Mouse (Mus musculus): ENCODE data around the gene Fancf.

Gene Fancf

DNA sequence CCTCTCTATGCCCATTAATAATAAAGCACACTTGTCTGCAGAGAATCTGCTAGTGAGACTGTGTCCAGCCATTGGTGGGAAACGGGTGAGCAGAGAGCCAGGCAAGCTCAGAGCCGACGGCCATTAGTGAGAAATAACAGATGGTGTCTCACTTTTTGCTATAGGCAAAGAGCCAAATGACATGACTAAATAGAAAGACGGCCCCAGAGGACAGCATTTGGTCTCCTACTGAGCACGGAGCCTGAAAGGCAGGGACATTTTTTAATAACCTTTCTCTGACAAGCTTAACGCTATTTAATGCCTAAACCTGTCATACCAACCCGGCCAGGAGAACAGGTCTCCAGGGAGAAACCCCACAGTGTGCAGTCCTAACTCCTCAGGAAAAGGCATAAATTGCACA lies 30.1 kb downstream of the Fancf start:
- DNase-seq, result no peak

DNA sequence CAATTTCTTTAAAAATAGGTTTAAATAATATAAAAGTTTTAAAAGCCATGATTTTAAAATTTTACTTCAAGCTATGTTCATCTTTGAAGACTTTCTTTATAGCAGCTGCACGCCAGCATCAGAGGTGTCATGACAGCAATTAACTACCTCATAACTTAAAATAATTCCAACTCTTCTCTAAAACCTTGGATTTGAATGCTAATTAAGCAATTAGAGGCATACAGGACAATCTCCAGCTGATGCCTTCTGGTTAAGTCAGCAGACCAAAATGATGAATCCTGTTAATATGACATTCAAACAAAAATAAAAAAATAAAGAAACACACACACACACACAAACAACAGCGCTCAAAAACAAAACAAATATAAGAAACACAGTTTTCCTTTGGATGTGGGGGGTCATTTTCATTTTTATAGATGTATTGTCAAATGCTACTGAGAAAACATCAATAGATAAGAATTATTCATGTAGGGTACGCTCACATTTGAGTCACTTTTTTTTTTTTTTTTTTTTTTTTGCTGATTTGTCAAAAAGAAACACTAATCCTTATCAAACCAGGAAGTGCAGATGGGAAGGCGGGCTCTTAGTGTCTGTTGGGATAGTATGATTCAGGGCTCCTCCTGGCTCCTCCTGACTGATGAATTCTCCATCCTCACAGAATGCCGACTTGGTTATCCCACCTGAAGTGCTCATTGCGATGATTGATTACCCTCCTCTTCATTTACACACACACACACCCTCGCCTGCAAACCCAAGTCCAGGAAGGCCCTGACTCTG lies 38.3 kb downstream of the Fancf start:
- no peak for DNase-seq

DNA sequence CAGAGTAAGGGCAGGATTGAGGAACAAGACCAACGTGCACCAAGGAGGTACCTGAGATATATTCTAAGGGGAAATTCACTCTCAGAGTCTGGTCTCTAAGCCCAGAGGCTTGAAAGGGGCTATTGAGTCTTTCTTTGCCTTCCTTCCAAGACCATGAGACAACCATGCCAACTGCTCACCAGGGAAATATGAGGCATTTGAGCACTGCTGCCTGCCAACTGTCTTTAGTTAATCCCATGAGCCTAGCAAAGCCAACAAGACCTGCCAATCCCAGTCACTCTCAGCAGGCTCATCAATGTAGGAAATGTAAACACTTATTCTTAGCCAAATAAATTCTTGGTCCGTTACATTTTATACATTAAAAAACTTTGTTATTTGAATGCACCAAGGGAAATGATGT lies 40.6 kb downstream of the Fancf start:
- DNase-seq, result no peak

DNA sequence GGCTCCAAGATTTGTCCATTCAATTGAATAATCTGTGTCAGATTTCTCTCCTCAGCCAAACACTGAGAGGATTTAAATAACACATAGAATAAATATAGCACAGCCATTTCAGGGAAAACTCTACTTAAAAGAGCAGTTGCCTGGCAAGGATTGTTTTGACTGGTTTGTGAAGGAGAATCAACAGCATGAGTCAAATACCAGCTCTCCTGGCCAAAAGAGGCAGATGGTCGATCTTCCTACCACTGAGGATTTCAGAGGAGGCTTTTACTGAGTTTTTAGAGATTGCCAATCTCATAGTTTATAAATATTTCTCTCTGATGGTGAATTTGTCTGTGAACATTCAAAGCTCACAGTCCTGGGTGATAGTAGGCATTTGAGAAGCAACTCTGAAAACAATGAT lies 42.2 kb downstream of the Fancf start:
- no peak for DNase-seq

DNA sequence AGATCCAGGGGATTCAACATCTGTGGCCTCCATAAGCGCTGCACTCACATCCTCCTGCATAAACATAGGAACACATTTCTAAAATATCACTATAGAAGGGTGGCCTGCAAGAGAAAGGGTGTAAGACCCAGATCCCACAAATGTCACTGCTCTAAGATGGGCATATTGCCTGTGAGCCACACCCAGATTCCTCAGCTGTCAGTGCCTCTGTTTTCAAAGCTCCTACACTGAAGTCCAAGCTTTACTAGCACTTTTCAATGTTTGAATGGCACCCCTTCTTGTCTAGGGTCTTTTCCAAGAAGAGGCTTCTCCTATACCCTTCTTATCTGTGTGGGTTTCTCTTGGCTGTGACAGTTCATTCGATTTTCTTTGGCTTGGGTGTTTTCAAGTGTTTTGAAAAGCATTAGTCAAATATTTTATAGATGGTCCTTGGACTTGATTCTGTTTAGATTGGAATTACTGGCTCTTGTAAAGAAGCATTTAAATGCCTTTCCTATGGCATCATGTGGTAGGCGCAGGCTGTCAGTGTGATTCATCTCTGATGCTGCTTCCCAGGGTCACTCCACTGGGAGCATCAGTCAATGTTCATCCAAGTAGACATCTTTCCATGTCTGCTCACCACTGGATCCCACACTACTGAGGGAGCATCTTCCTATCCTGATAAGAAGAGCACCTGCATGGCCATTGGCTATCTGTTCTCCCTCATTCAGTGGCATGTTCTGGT lies 43.7 kb downstream of the Fancf start:
- DNase-seq, result no peak

DNA sequence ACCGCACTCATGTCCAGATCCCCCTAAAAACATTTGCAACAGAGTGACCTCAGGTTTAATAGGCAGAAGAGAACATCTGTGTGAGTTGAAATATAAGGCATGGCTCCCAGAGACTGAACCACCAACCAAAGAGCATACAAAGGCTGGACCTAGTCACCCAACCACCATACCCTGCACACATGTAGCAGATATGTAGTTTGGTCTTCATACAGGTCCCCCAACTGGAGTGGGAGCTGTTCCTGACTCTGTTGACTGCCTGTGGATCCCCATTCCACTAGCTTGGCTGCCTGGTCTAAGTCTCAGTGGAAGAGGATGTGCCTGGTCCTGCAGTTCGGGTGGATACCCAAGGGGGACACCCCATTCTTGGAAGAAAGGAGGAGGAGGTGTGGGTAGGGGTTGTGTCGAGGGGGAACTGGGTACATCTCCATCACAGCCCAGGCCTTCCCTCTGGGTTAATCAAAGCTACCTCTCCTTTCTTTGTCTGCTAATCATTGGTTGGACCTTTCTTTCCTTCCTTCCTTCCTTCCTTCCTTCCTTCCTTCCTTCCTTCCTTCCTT lies 45.7 kb downstream of the Fancf start:
- no peak for DNase-seq

DNA sequence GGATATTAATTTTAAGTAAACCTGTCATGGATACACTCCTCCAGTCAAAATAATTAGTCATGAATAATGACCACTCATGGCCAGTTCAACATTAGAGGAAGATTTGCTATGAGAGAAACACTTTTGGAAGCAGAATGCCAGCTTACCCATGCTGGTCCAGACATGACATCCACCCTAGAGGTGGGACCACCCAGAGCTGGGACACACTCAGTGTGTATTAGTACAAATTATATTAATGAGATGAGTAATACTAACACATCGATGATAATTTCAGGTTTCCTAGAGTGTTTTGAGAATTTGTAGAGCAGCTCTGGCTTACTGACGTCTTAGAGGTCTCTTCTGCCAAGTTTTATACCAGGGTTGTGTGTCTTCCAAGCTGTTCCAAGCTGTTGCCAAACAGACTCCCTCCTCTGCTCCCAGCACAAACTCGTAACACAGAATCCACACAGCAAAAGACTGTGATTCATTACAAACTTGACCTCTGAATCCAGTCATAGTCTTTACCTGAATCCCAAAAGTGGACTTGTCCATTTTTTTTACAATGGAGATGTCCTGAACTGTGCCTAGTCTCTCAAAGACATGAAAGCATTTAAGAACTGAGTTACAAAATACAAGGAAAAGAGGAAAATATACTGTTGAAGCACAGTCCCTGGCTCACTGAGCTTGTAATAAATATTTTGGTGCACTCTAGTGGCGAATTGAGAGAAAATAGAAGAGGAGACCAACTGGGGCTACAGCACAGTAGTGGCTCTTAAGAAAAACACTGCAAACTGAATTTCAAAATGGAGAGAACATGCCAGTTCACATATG lies 46.4 kb downstream of the Fancf start:
- DNase-seq, result no peak
